Mouse (Mus musculus): ENCODE results near the gene Tead1.

- TF ChIP-seq MYOG (IDR thresholded peaks at IDR 0.05; ENCODE audit: control insufficient read depth in 1 of 3, insufficient read depth in 1 of 3, insufficient read length in 2 of 3, low read depth in 2 of 3), result no peak
- TF ChIP-seq POLR2AphosphoS2 (IDR thresholded peaks at IDR 0.05; ENCODE audit: insufficient read length, low read depth), result no peak
- no peak for TF ChIP-seq POLR2A (IDR thresholded peaks at IDR 0.05; ENCODE audit: insufficient read length, low read depth)
- no peak for TF ChIP-seq MAX (IDR thresholded peaks at IDR 0.05; ENCODE audit: low read depth)
These were observed 133.1 kb downstream of the Tead1 start for GRCm38 (mm10) chr7:112812037-112812775.

Data from myocyte (in vitro differentiated cells).